Mouse (Mus musculus) forebrain, embryonic 13.5 days (tissue): ENCODE data around the gene Olfr43. TPM values are rescaled to one million over a fixed set of nuclear protein-coding genes. Genes with fewer than 3 reads are reported as not detected.

Source experiments
- ATAC-seq: fragments of 200-750 bp; cut with Nextera tagmentation; 2 replicates; pipeline ENCODE4 v1.8.0; 2017
- H3K27ac ChIP-seq: fragments of 300-500 bp; sonication (generic); 2 replicates; pipeline ENCODE4 v1.5.1; 2015; ENCODE audit warnings: inconsistent platforms, mild to moderate bottlenecking, moderate library complexity
- H3K27me3 ChIP-seq: fragments of 300-500 bp; sonication (generic); 2 replicates; pipeline ENCODE4 v1.6.1; 2015; ENCODE audit warnings: mild to moderate bottlenecking, inconsistent platforms
- H3K36me3 ChIP-seq: fragments of 300-500 bp; sonication (generic); 2 replicates; pipeline ENCODE4 v1.6.1; 2015; ENCODE audit warnings: mild to moderate bottlenecking, inconsistent platforms; ENCODE audit not compliant: poor library complexity, severe bottlenecking
- H3K4me1 ChIP-seq: fragments of 300-500 bp; sonication (generic); 2 replicates; pipeline ENCODE4 v1.6.1; 2015; ENCODE audit warnings: inconsistent platforms
- H3K4me2 ChIP-seq: fragments of 300-500 bp; sonication (generic); 2 replicates; pipeline ENCODE4 v1.6.1; 2015; ENCODE audit warnings: inconsistent platforms, mild to moderate bottlenecking, moderate library complexity
- H3K4me3 ChIP-seq: fragments of 300-500 bp; sonication (generic); 2 replicates; pipeline ENCODE4 v1.5.1; 2015; ENCODE audit warnings: mild to moderate bottlenecking, inconsistent platforms
- H3K9ac ChIP-seq: fragments of 300-500 bp; sonication (generic); 2 replicates; pipeline ENCODE4 v1.6.1; 2015; ENCODE audit warnings: mild to moderate bottlenecking, inconsistent platforms
- H3K9me3 ChIP-seq: fragments of 300-500 bp; sonication (generic); replicated peaks from 2 replicates; pipeline ENCODE4 v1.6.1; 2016; ENCODE audit warnings: inconsistent platforms
- WGBS: fragments of 180-500 bp; shearing (Covaris S2); methylation state at CpG from one replicate; pipeline ENCODE4 v1.1.7; 2015; 5-methylcytosine and 5-hydroxymethylcytosine counted together
- polyA plus RNA-seq: library from polyadenylated mRNA; unstranded; fragments of >200 nt; fragmentation: Nextera tagmentation; extraction: Ambion mirVana; gene quantifications from 2 replicates; pipeline ENCODE4 v1.2.1, GENCODE M21; 2015

Gene Olfr43
- not detected in 2 replicates for polyA plus RNA-seq

DNA sequence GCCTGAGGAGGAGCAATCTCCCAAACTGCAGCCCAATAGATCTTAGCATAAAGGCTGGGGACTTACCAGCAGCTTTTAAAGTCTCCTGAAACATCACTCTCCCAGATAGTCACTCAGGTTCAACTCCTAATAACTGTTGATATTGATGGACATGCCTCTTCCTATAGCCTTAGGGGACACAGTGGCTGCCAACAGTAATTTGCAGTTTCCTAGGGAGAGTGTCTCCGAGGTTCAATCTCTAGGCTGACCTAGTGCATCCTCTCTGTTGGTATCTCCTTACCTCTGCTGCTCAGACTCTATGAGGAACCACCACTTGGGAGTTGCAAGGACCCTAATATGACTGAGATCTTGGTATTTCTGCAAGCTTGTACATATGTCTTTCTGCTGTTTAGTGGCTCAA lies at the start of gene Olfr43:
Olfr43 (minus strand) TSS at position 101 of the 400 bp plus-strand sequence.
- Histone ChIP-seq H3K9me3 (peaks cover 33% of the 10 kb centered on the region), H3K27me3 (no peaks in the 10 kb centered on the region), H3K4me3 (no peak within 1 kb of the TSS), H3K36me3 (no peaks in the 10 kb centered on the region), H3K9ac (no peak within 1 kb of the TSS), H3K27ac (no peak within 1 kb of the TSS), H3K4me1 (no peaks in the 10 kb centered on the region), H3K4me2 (no peak within 1 kb of the TSS)
- no peak for ATAC-seq
- 58% methylated on average over 1 of the region's 1 CpGs for WGBS

DNA sequence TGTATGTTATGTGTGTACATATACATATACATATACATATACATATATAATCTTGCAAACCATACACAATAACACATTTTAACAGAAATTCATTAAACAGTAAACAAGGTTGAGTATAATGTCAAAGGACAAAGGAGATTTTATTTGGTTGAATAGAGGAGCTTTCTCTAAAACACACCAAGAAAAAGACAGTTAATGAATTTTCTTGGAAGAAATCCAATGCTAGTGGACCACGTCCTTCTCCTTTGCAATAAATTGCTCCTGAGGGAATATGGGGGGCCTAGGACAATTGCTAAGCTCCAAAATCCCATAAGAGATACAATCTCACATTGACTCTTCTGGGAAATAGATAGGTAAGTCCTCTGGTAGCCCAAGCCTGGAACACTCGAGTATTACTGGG lies 48.3 kb upstream of the Olfr43 start, which contains the start of gene Olfr406:
Olfr406 (plus strand) TSS at position 301 of the 400 bp plus-strand sequence.
- ATAC-seq, result no peak
- no peaks in the 10 kb centered on the region for H3K36me3 ChIP-seq
- no peaks in the 10 kb centered on the region for H3K27me3 ChIP-seq
- 54% methylated on average over 2 of the region's 2 CpGs for WGBS
- H3K4me3 ChIP-seq, result no peak within 1 kb of the TSS
- H3K9ac ChIP-seq, result no peak within 1 kb of the TSS
- no peak within 1 kb of the TSS for H3K27ac ChIP-seq
- no peak within 1 kb of the TSS for H3K4me2 ChIP-seq
- H3K9me3 ChIP-seq, result peaks cover 11% of the 10 kb centered on the region
- H3K4me1 ChIP-seq, result no peaks in the 10 kb centered on the region

DNA sequence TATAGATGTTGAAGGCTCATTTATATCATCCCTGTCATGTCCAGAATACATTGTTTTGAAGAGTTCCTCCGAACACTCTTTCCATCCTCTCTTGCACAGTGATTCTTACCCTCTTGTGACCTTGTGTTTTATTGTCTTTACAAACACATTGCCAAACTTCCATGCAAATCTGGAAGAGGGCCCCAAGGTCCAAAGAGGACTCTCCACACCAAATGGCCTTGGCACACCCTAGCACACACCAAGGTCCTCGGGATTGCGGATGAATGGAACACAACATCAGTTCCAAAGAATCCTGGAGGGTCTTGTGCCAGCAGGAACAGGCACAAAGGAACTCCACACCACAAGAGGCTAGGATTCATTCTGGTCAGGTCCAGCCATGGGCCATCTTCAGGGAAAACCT lies 30.0 kb upstream of the Olfr43 start:
- no peak overlapping the region for H3K4me2 ChIP-seq
- 84% methylated on average over 3 of the region's 3 CpGs for WGBS
- H3K36me3 ChIP-seq, result no peaks in the 10 kb centered on the region
- H3K9me3 ChIP-seq, result peaks cover 31% of the 10 kb centered on the region
- no peaks in the 10 kb centered on the region for H3K4me1 ChIP-seq
- H3K27me3 ChIP-seq, result no peaks in the 10 kb centered on the region
- no peak overlapping the region for H3K27ac ChIP-seq
- no peak overlapping the region for H3K4me3 ChIP-seq
- ATAC-seq, result no peak
- no peak overlapping the region for H3K9ac ChIP-seq

DNA sequence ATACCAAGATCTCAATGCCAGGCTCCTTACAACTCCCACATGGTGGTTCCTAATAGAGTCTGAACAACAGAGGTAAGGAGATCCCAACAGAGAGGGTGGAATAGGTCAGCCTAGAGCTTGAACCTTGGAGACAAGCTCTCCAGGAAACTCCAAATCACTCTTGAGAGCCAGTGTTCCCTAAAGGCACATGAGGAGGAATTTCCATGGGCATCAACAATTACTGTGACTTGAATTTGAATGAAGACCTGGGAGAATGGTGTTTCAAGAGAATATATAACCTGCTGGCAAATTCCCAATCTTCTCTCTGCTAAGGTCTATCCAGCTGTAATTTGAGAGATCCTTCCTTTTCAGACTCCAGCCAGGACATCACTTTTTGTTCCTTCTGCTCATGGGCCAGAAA lies 25.2 kb downstream of the Olfr43 start, which contains the start of gene Olfr403:
Olfr403 (plus strand) TSS at position 301 of the 400 bp plus-strand sequence.
- H3K4me3 ChIP-seq, result no peak within 1 kb of the TSS
- no peak within 1 kb of the TSS for H3K27ac ChIP-seq
- H3K4me2 ChIP-seq, result no peak within 1 kb of the TSS
- no peak for ATAC-seq
- no peaks in the 10 kb centered on the region for H3K27me3 ChIP-seq
- H3K36me3 ChIP-seq, result no peaks in the 10 kb centered on the region
- peaks cover 36% of the 10 kb centered on the region for H3K9me3 ChIP-seq
- no peak within 1 kb of the TSS for H3K9ac ChIP-seq
- H3K4me1 ChIP-seq, result no peaks in the 10 kb centered on the region

DNA sequence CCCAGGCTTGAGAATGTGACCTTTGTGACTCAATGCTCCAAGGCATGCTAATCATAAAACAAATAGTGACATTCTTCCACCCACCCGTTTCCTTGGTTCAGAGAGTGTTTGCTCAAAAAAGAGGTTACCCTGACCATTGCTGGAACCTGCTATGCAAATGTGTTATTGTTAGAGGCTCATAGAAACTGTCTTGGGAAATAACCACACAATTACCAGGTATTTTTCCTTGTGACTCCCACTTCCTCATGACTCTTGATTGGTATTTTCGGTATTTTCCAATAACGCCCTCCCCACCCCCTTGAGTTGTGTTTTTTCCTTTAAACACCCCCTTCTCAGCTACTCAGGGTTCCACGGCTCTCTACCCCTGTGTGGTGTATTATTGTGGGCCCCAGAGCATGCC lies 27.4 kb downstream of the Olfr43 start:
- Histone ChIP-seq H3K27me3 (no peaks in the 10 kb centered on the region), H3K4me2 (no peak overlapping the region), H3K27ac (no peak overlapping the region), H3K4me3 (no peak overlapping the region), H3K36me3 (no peaks in the 10 kb centered on the region), H3K4me1 (no peaks in the 10 kb centered on the region), H3K9ac (no peak overlapping the region), H3K9me3 (peaks cover 44% of the 10 kb centered on the region)
- 84% methylated on average over 4 of the region's 4 CpGs for WGBS
- ATAC-seq, result no peak

DNA sequence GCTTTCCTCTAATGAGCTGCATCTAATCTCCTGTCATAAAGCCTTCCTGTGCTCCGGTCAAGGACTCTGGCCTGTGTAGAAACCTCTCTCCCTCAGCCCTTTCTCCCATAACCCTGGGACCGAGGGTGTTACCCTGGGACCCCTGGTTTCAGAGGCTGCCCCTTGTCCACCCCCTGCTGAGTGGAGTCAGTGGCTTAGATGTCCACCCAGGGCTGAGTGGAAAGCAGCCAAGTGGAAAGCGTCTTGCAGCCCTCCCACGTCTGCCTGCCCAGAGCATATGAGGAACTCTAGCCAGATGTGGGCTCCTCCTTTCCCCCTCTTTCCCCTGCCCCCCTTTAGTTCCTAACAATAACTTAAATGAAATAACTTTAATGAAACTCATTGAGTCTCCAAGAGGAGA lies 28.0 kb downstream of the Olfr43 start:
- 84% methylated on average over 4 of the region's 4 CpGs for WGBS
- no peaks in the 10 kb centered on the region for H3K27me3 ChIP-seq
- H3K27ac ChIP-seq, result no peak overlapping the region
- no peaks in the 10 kb centered on the region for H3K4me1 ChIP-seq
- H3K4me3 ChIP-seq, result no peak overlapping the region
- H3K36me3 ChIP-seq, result no peaks in the 10 kb centered on the region
- no peak overlapping the region for H3K9ac ChIP-seq
- H3K9me3 ChIP-seq, result peaks cover 39% of the 10 kb centered on the region
- H3K4me2 ChIP-seq, result no peak overlapping the region
- ATAC-seq, result no peak

DNA sequence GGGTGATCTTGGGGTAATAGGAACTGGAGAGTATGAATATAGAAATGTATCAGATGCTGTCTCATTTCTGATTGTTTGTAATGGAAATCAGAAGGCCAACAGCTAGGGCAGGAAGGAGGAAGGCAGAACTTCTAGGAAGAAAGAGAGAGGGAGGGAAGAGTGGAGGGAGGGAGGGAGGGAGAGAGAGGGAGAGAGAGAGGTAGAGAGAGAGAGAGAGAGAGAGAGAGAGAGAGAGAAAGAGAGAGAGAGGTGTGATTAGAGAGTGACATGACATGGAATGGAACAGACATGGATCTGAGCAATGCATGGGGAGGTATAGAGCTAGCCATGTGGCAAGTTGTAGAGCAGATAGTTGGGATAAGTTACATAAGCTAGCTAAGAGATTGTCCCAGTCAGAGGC lies 42.4 kb downstream of the Olfr43 start:
- H3K36me3 ChIP-seq, result no peaks in the 10 kb centered on the region
- peaks cover 12% of the 10 kb centered on the region for H3K9me3 ChIP-seq
- no peak for ATAC-seq
- no peaks in the 10 kb centered on the region for H3K27me3 ChIP-seq
- H3K27ac ChIP-seq, result no peak overlapping the region
- no peak overlapping the region for H3K4me3 ChIP-seq
- H3K4me2 ChIP-seq, result no peak overlapping the region
- no peaks in the 10 kb centered on the region for H3K4me1 ChIP-seq
- no peak overlapping the region for H3K9ac ChIP-seq

Other genes starting within 250 kb of the Olfr43 start
- not detected in 2 replicates for gene Olfr398, start 221.0 kb downstream of the Olfr43 start, polyA plus RNA-seq
- not detected in 2 replicates for gene Olfr139, start 154.8 kb downstream of the Olfr43 start, polyA plus RNA-seq
- not detected in 2 replicates for gene Olfr399, start 154.8 kb downstream of the Olfr43 start, polyA plus RNA-seq
- not detected in 2 replicates for gene Zfp616, start 141.4 kb downstream of the Olfr43 start, polyA plus RNA-seq
- not detected in 2 replicates for gene Olfr401, start 97.7 kb downstream of the Olfr43 start, polyA plus RNA-seq
- gene Olfr402, start 57.9 kb downstream of the Olfr43 start, polyA plus RNA-seq, result not detected in 2 replicates
- not detected in 2 replicates for gene Olfr403, start 25.1 kb downstream of the Olfr43 start, polyA plus RNA-seq
- gene Olfr406, start 48.4 kb upstream of the Olfr43 start, polyA plus RNA-seq, result not detected in 2 replicates
- gene Olfr59, start 72.4 kb upstream of the Olfr43 start, polyA plus RNA-seq, result not detected in 2 replicates
- not detected in 2 replicates for gene Olfr410, start 126.7 kb upstream of the Olfr43 start, polyA plus RNA-seq
- gene Olfr411, start 141.3 kb upstream of the Olfr43 start, polyA plus RNA-seq, result not detected in 2 replicates
- gene Olfr412, start 150.7 kb upstream of the Olfr43 start, polyA plus RNA-seq, result not detected in 2 replicates